Mouse (Mus musculus) stomach, adult 2 months (tissue): ENCODE measurements around the gene Olfr1036. TPM values are rescaled to one million over a fixed set of nuclear protein-coding genes. Genes with fewer than 3 reads are reported as not detected.

ENCODE experiments used
- polyA plus RNA-seq: library from polyadenylated mRNA; depleted of rRNA; stranded (reverse); fragments of >200 nt; gene quantifications from 2 replicates; pipeline ENCODE4 v1.2.3, GENCODE M21; 2012; rRNA removed

The Olfr1036 gene
- not detected in 2 replicates for polyA plus RNA-seq

DNA sequence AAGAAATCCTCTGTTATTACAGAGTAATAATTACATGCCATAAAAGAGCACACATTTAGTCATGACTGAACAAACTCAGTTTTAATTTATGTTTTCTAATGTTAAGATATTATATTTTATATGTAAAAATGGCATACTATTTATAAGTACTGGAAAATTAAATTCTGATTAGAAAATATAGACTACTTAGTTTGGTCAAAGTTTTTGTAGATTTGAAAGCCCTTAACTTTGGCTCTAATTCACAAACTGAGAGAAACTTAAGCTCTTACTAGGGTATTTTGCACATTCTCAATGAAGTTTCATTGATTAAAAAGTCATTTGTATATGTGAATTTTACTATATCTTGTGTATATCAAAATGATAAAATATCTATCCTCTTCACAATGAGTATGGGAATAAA, at the start of gene Olfr1036:
Olfr1036 (plus strand) TSS at position 301 of the 400 bp plus-strand sequence.

DNA sequence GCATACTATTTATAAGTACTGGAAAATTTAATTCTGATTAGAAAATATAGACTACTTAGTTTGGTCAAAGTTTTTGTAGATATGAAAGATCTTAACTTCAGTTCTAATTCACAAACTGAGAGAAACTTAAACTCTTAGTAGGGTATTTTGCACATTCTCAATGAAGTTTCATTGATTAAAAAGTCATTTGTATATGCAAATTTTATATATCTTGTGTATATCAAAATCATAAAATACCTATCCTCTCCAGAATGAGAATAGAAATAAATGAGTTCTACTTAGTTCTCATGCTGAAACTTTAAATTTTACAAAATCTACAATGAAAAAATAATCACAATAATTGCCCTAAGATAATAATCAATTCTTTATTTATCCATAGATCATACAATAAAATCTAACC, 28.2 kb upstream of the Olfr1036 start, which contains the start of gene Olfr1034:
Olfr1034 (plus strand) TSS at position 301 of the 400 bp plus-strand sequence.

DNA sequence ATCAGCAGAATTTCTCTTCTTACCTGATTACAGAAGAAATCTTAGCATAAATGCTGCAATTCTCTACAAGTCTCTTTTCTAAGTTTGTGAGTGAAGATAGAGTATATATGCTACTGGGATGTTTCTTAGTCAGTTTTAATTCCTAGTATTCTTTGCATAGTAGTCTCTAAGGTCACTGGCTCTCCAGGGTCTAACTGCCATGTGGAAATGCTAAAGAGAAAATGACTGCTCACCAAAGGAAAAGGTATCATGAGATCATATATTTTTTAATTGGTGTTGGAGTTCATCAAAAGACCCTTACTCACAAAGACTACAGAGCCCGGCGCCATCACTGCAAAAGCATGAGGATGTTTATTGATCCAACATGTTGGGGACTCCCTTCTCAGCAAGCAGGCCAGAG, 13.5 kb downstream of the Olfr1036 start, which contains the start of gene Olfr1037:
Olfr1037 (minus strand) TSS at position 101 of the 400 bp plus-strand sequence.

Other genes with a start within 250 kb of the Olfr1036 start
- not detected in 2 replicates for gene Olfr1019, start 228.5 kb upstream of the Olfr1036 start, polyA plus RNA-seq
- not detected in 2 replicates for gene Olfr1020, start 227.0 kb upstream of the Olfr1036 start, polyA plus RNA-seq
- gene Olfr1022, start 205.4 kb upstream of the Olfr1036 start, polyA plus RNA-seq, result not detected in 2 replicates
- gene Olfr1023, start 188.4 kb upstream of the Olfr1036 start, polyA plus RNA-seq, result not detected in 2 replicates
- gene Olfr1024, start 168.9 kb upstream of the Olfr1036 start, polyA plus RNA-seq, result not detected in 2 replicates
- gene Olfr1025-ps1, start 158.8 kb upstream of the Olfr1036 start, polyA plus RNA-seq, result not detected in 2 replicates
- gene Olfr1026, start 152.4 kb upstream of the Olfr1036 start, polyA plus RNA-seq, result not detected in 2 replicates
- not detected in 2 replicates for gene Olfr1028, start 123.6 kb upstream of the Olfr1036 start, polyA plus RNA-seq
- not detected in 2 replicates for gene Olfr1029, start 100.1 kb upstream of the Olfr1036 start, polyA plus RNA-seq
- gene Olfr1030, start 94.7 kb upstream of the Olfr1036 start, polyA plus RNA-seq, result not detected in 2 replicates
- gene Olfr1031, start 83.7 kb upstream of the Olfr1036 start, polyA plus RNA-seq, result not detected in 2 replicates
- gene Olfr1032, start 68.5 kb upstream of the Olfr1036 start, polyA plus RNA-seq, result not detected in 2 replicates
- 0.12 TPM in 1 of 2 replicates, not detected in the other for gene Olfr1033, start 53.4 kb upstream of the Olfr1036 start, polyA plus RNA-seq
- 0.02 TPM in 1 of 2 replicates, not detected in the other for gene Olfr1034, start 28.1 kb upstream of the Olfr1036 start, polyA plus RNA-seq
- gene Olfr1037, start 13.4 kb downstream of the Olfr1036 start, polyA plus RNA-seq, result not detected in 2 replicates
- not detected in 2 replicates for gene Olfr1039, start 61.9 kb downstream of the Olfr1036 start, polyA plus RNA-seq
- not detected in 2 replicates for gene Olfr1040, start 72.7 kb downstream of the Olfr1036 start, polyA plus RNA-seq
- gene Olfr1042, start 87.8 kb downstream of the Olfr1036 start, polyA plus RNA-seq, result not detected in 2 replicates
- not detected in 2 replicates for gene Olfr1043, start 93.5 kb downstream of the Olfr1036 start, polyA plus RNA-seq
- gene Olfr1044, start 103.8 kb downstream of the Olfr1036 start, polyA plus RNA-seq, result not detected in 2 replicates
- not detected in 2 replicates for gene Olfr52, start 111.7 kb downstream of the Olfr1036 start, polyA plus RNA-seq
- gene Olfr1045, start 129.0 kb downstream of the Olfr1036 start, polyA plus RNA-seq, result not detected in 2 replicates
- not detected in 2 replicates for gene Olfr1046, start 145.3 kb downstream of the Olfr1036 start, polyA plus RNA-seq
- gene Olfr1047, start 157.4 kb downstream of the Olfr1036 start, polyA plus RNA-seq, result not detected in 2 replicates
- gene Olfr1048, start 166.3 kb downstream of the Olfr1036 start, polyA plus RNA-seq, result not detected in 2 replicates
- gene Olfr1049, start 184.3 kb downstream of the Olfr1036 start, polyA plus RNA-seq, result not detected in 2 replicates
- gene Olfr1051, start 205.1 kb downstream of the Olfr1036 start, polyA plus RNA-seq, result not detected in 2 replicates
- gene Olfr1052, start 218.5 kb downstream of the Olfr1036 start, polyA plus RNA-seq, result not detected in 2 replicates
- gene Olfr1053, start 241.3 kb downstream of the Olfr1036 start, polyA plus RNA-seq, result not detected in 2 replicates